Mouse (Mus musculus) liver, embryonic 14.5 days (tissue): ENCODE measurements around the gene Olfr459.

Source experiments
- CTCF ChIP-seq: IDR thresholded peaks from 2 replicates; pipeline ENCODE4 v1.5.1; 2016; ENCODE audit warnings: antibody characterized with exemption, low read depth, control low read depth
- EP300 ChIP-seq: IDR thresholded peaks from 2 replicates; pipeline ENCODE4 v1.6.1; 2016; ENCODE audit warnings: antibody characterized with exemption, low read depth

GRCm38 (mm10) chr6:41754626-41755025, 20.4 kb downstream of the Olfr459 start:
- TF ChIP-seq CTCF (no peak), EP300 (no peak)
